Mouse (Mus musculus) layer of hippocampus, adult 11-12 months (tissue): Measurements from ENCODE around the gene Zfpl1.

Experiments
- DNase-seq: peaks from one replicate; pipeline ENCODE4 v3.0.0; 2022; ENCODE audit warnings: low spot score

Zfpl1 gene

DNA sequence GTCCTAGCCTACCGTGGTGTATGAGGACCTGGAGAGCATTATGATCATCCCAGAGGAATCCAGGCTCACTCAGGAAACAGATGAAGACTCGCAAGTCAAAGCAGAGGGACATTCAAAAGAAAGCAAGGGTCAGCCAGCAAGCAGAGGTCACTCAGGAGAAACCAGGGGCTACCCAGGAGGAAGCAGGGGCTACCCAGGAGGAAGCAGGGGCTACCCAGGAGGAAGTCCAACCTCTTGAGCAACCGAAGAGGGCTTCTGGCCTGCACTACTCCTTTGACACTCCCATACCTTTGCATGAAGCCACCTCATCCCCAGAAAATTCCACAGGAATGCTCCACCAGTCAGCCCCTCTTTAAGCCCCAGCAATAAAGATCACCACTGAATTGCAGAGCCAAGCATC, 13.1 kb upstream of the Zfpl1 start:
- no peak for DNase-seq

DNA sequence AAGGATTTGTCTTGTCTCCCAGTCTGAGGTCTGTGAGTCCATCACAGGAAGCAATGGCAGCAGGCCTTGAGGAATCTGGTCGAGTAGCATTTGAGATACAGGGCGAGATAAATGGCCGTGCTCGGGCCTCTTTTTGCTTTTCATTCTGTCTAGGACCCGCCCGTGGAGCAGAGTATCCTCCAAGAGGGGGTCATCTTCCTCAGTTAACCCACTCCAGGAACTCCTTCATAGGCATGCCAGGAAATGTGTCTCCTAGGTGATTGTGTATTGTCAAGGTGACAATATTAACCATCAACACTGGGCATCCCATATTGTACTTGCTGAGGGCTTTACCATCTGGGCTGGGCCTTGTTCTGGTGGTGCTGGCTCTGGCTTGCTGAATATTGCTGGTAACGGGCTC, 9.4 kb upstream of the Zfpl1 start, which contains the start of gene AC131692.1:
Gene AC131692.1, plus strand, starts transcription at position 301 of the 400 bp plus-strand sequence.
- no peak for DNase-seq

DNA sequence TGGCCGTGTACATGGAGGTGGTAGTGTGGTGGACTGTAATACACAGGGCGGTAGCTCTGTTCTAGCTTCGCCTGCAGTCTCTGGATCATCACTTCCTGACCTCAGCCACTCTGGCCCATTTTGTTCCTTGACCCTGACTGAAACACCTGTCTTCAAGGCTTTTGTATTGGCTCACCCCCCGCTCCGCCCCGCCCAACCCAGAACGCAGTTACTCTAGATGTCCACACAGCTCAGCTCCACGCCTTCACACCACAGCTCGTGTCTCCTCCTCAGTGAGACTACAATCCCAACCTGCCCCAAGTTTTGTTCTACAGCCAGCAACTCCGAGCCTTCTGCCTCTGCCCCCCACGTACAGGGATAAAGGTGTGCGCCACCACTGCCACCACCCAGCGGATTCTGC, 4.1 kb upstream of the Zfpl1 start:
- DNase-seq, result no peak

DNA sequence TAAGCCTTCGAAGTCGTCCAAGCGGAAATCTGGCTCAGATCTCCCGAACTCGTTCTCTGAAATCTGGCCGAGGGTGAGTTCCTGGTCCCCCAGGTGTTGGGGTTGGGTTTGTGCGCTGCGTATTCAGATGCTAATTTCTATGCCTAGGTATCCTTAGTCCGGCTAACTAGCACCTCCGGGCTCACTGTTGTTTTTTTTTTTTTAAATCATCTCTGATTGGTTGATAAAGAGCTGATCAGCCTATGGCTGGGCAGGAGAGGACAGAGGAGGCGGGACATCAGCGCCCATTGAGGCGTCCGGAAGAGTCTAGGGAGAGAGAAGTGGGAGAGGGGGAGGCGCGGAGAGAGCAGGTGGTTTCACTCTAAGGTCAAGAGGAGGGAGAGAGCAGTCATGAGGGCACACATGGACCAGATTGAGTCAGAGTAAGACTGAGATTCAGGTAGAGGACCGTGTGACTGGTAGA, 692 bp upstream of the Zfpl1 start:
- DNase-seq, result no peak

DNA sequence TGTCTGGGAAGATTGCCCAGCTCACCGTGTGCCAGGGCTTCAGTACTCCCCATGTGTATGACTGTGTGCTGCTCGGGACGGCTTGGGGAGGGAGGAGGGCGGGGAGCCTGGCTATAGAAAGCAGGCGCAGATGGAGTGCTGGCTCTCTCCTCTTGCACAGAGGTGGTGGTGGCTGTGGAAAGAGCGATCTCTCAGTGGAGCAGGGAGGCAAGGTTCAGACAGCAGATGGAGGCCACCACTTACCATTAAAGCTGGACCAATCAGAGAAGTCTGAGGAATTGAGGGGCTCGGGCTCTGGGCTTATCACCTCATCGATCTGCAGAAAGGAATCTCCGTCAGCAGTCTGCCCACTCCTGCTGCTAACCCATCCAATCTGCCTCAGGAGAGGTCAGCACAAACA, 2.6 kb downstream of the Zfpl1 start, which contains the start of gene Gm28374:
Gene Gm28374, minus strand, starts transcription at position 101 of the 400 bp plus-strand sequence.
- DNase-seq, result no peak

DNA sequence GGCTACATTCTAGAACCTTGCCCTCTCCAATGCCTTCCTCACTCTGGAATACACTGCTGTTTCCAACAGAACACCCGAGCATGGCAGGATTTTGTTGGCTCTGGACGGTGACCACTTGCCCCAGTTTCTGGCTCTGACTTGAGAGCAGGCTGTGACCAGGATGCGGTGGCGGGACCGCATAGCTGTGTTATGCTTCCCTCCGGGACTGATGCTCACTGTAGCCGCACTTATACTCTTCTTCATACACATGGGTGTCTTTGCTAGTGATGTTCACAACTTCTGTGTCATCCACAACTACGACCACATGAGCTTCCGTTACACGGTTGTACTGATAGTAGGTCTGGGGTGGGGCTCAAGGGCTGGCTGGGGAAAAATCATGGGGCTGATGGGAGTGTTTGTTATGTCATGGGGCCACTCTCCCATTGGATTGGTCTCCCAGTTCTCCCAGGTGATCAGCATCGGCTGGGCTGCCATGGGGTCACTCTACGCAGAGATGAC, 4.7 kb downstream of the Zfpl1 start, which contains the start of gene Tmem262:
Gene Tmem262, plus strand, starts transcription at position 51 of the 498 bp plus-strand sequence.
- DNase-seq, result no peak

DNA sequence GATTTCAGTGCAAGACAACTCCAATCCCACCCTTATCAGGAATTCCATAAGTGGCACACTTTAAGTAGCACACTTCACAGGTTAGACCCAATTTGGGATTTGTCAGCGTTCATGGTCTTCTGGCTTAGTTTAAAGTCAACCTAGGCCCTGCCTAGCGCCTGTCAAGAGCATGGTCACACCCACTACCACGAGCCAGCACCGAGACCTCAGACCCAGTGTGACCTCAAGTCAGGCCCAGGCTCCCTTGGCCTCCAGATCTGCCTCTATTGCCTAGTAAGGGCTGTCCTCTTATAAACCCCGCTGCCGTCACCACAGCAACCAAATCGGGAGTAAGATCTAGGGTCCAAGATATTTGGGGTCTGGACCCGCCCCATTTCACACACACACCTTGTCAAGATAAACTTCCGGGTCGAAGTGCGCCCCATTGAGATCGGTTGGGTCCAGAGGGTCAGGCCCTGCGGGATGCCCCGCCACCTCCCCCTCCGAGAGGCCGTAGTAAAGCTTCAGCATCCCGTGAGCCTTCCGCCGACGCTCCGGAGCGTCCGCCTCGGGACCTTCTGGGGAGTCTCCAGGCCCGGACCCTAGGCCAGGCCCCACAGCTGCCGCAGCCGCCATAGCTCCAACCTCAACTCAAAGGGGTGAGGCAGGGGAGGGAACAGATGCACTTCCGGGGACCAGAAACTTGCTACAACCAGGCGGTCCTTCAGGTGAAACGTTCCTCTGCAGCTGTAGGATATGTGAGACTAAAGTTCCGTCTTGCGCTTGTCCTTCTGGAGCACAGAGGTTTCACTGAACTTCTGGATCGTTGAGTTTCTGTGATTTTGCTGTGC, 8.0 kb downstream of the Zfpl1 start, which contains the start of gene Vps51:
Gene Vps51, minus strand, starts transcription at position 668 of the 830 bp plus-strand sequence.
- DNase-seq, result peak; percentile 87

DNA sequence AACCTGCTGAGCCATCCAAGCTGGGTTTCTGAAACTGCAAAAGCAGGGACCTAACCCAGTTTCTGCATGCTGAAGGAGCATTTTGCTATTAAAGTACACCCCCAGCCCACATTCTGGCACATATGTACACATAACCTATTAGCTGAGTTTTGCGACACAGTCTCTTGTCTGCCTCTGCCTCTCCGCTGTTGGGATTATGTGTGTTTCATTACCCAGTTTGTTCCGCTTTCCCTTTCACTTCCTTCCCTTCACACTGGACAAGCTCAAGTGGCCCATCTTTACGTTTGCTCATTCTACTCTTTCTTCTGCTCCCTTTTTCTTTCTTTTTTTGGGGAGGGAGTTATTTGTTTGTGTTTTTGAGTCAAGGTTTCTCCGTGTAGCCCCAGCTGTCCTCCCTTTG, 10.9 kb downstream of the Zfpl1 start:
- DNase-seq, result no peak

DNA sequence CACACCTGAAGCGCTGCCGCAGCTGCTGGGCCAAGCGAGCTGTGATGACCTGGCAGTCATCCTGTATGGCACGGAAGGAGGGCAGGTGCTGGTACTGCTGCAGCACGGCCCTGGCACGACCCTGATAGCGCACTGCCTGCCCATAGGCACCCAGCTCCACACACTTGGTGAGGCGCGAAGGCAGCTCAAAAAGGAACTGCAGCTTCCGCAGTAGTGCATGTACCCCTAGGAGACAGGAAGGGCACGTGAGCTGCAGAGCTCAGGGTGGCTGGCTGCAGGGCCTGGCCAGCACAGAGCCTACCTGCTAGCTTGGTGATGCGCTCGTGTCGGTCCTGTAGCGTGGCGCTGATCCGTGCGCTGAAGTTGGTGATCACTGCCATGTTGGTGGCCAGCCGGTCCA, 13.5 kb downstream of the Zfpl1 start:
- DNase-seq, result no peak

DNA sequence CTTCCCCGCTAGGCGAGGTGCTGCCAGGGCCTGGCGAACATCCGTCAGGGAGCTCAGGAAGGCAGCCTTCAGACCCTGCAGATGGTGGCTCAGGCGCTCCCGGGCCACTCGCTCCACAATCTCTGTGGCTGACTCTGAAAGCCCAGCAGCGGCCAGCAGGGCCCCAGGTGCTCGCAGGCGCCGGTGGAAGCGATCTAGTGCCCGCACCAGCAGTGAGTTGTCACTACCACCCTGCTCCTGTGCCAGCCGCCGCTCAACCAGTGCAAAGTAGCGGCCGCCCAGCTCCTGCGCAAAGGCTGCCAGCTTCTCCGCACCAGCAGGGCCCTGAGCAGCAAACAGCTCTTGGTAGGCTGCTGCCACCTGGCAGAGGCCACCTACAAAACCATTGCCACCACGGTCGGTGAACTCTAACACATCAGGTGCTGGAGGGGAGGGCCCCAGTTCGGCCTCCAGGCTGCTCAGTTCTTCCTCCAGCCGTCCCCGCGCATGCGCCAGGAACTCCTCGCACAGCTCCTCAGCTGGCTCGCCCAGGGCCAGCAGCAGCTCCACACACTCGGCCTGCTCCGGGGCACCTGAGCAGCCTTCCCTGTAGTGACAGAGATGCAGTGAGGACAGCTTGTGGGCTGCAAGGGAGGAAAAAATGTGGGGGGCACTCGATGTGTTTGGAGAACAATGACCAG, 14.0 kb downstream of the Zfpl1 start:
- DNase-seq, result no peak

DNA sequence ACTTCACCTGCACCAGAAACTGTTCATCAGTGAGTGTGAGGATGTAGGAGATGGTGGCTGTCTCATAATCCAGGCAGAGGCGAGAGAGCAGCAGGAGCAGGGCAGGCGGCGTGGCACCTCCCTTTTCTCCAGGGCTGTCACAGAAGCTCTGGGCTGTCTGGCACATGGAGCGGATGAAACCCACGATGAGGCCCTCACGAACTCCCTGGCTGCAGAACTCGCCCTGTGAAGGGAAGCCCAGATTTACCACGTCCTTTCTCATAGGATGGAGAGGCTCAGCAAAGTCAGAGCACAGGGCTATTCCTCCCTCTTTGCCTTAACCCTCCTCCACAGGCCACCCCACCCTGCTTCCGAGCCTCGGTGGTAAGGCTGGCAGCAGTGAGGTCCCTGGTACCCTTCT, 14.9 kb downstream of the Zfpl1 start:
- no peak for DNase-seq

DNA sequence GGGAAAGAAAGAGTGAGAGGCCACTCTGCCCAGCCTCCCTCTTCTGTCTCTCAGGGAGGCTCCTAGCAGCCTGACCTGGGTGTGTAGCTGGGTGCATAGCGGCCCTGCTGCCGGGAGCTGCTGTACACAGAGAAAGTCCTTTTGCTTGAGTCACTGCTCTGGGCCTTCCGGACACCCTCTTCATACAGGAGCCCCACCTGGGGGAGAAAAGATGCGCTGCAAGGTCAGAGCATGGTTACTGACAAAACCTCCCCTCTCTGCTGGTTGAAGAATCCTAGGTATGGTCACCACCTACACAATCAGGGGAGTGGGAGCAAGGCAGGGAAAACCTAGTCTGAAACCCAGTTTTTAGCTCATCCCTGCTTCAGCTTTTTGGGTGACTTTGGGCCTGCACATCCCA, 15.8 kb downstream of the Zfpl1 start:
- DNase-seq, result no peak

DNA sequence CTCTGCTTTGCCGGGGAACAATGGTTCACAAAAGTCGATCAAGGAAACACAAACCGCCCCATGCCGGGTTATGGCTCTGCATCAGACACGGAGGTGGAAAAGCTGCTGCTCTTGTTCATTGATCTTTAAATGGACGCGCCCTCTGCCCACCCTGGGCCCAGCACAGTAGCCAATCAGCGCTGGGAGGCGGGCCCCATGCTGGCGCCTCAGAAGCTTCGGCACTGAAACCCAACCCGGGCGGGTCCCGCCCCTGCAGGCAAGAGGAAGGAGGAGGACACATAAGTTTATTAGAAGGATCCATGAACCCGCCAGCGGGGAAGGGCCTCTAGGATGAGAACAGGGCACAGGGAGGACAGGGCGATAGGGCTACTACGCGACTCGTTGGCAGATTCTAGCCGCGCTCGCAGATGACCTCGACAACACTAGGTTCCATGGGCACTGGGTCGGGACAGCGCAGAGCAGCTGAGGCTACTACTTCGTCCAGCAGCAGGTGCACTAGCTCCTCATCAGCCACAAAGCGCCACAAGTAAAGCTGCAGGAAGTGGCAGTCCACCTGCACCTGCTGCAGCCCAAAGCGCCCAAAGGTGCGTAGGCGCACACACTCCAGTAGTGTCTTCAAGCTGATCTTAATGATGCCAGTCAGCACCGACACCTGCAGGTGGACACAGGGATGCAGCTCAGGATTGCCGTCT, 16.9 kb downstream of the Zfpl1 start, which contains the start of gene Tm7sf2:
Gene Tm7sf2, minus strand, starts transcription at position 650 of the 692 bp plus-strand sequence.
- peak; percentile 87 for DNase-seq

DNA sequence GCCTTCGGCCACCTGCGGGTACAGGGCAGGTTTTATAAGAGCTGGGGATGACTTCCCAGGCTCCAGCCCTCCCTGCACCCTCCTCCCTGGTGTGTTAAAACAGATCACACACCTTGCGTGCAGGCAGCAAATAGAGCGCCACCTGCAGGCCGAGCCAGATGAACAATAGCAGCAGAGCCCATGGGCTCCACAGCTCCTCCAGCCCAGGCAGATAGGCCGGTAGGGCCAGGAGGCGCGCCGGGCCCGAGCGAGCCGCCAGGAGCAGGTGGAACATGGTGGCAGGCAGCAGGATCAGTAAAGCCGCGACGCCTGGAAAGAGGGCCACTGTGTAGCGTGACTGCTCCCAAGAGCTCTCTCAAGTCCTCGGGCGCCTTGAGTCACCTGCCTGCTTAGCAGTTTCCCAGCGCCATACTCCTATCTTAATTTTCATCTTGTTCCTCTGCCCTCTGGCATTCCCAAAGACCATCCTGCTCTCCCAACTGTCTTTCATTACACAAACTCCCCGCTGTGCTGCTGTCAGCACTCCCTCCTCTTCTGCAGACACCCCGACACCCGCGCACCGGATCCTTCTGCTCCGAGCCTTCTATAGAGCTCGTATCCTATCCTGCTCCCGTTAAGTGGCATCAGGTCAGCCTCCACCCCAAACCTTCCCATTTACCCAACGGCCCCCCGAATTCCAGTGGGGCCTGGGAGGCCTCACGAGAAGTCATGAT, 17.6 kb downstream of the Zfpl1 start:
- peak; percentile 83 for DNase-seq

DNA sequence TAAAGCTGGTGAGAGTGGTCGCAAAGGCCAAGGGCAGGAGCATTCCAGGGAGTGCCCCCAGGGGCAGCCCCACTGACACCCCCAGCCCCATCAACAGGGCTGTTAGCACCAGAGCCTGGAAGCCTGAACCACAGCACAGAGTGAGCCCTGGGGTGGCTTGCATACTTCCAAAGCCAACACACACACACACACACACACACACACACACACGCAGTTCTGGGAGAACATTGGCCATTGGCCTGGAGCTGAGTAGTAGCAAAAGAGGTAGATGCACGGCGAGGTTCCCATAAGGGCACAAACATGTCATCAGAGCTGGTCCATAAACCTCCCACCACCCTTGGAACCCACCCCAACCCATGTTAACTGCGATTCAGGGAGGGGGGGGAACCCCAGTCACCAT, 18.2 kb downstream of the Zfpl1 start:
- DNase-seq, result no peak

DNA sequence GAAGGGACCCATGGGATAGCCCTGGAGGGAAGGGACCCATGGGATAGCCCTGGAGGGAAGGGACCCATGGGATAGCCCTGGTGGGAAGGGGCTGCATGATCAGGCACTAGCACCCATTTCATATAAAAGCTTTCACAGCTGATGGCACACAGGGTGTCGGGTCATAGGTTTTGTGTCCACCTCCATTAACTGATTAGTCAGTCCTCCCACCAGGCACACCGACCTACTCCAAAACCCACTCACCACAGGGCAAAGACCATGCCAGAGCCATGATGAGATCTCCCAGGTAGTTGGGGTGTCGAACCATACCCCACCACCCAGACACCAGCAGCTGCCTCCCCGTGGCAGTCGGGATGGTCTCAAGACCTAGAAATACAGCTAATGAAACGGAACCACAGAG, 21.7 kb downstream of the Zfpl1 start:
- no peak for DNase-seq

DNA sequence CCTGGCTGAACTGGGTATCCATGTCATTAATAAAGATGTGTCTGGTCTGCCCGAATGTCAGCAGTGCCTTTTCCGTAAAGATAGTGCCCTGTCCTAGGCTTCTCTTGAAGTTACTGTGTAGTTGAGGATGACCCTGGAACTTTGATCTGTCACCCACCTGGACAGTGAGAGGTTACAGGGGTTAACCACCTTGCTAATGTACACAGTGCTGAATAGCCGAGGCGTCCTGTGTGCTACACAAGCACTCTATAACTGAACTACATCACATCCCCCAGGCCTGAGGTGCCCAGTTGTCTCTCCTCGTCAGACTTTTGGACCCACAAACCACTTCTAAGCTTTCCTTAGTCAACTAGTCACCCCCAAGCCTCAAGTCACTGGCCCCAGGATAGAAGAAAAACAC, 22.3 kb downstream of the Zfpl1 start:
- no peak for DNase-seq

DNA sequence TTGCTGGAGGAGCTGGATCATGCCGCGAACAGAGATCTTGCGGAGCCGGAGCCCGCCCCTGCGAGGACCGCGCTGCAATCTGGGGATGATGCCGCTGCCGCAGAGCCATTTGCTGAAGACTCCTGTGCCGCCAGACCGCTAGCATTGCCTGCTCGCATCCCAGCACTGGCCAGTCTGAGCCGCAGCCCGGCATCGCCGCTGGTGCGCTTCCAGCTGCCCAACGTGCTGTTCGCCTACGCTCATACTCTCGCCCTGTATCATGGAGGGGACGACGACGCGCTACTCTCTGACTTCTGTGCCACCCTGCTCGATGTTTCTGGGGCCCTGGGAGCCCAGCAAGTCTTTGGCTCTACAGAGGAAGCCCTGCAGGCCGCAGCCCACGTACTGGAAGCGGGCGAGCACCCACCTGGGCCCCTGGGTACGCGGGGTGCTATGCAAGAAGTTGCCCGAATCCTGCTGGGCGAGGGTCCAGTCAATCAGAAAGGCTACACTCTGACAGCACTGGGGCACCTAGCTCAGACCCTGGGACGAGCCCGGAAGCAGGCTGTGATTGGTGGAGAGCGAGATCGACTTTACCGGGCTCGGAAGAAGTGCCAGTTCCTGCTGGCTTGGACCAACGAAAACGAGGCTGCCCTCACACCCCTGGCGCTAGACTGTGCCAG, 23.0 kb downstream of the Zfpl1 start:
- no peak for DNase-seq

DNA sequence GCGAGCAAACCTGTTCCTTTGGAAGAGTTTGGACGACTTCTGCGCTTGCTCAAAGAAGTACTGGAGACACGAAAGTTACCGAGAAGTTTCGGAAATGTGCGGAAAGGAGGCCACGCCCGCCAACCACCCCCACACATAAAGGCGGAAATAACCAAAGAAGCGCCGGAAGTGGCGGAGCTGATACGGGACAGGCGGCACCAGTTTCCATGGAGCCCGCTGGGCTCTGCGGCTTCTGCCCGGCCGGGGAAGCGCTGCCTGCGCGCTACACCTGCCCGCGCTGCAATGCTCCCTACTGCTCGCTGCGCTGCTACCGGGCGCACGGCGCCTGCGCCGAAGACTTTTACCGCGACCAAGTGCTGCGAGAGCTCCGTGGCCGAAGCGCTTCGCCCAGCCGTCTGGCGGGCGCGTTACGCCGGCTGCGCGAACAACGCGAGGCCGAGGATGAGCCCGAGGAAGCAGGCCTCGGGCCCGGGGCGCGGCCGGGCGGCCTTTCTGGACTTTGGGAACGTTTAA, 23.7 kb downstream of the Zfpl1 start, which contains the start of gene Znhit2:
Gene Znhit2, plus strand, starts transcription at position 172 of the 513 bp plus-strand sequence.
- DNase-seq, result peak; percentile 94

DNA sequence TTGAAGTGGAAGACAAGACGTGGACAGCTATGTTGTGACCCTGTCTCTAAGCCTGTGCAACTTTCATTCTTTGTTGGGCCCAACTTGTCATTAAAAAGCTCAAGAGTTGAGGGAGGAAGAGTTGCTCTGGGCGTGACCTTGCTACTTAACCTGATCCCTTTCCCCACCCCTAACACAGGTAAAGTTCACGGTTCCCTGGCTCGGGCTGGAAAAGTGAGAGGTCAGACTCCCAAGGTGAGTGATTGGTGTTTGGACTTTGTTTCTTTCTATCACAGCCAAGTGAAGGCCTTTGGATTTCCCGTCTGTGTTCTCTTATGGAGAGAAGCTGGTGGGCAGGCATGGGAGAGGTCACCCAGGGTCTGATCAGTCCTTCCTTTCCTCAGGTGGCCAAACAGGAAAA, 25.8 kb downstream of the Zfpl1 start:
- DNase-seq, result no peak

DNA sequence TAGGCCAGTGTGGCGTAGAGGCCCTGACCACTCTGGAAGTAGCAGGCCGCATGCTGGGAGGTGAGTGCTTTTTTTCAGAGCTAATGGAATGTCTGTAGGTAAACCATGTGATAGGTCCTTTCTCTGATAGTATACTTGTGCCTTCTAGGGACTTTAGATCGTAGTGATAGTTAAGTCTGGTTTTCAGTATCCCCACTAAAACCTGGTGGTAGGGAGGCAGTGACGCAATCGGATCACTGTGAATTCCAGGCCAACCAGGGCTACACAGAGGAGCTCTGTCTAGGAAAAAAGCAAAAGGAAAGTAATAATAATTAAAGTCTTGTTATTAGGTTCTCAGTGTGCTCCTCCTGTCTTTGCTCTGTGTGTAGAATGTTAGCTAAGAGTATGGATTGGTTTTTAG, 26.2 kb downstream of the Zfpl1 start:
- no peak for DNase-seq
